Mouse (Mus musculus) liver, postnatal 0 days (tissue): ENCODE data around the gene Rfx4.

Experiments used
- CTCF ChIP-seq: sonication (generic); IDR thresholded peaks from 2 replicates; pipeline ENCODE4 v1.5.1; 2016; ENCODE audit warnings: antibody characterized with exemption, low read depth
- EP300 ChIP-seq: IDR thresholded peaks from 2 replicates; pipeline ENCODE4 v1.6.1; 2016; ENCODE audit warnings: antibody characterized with exemption, low read depth, mild to moderate bottlenecking

DNA sequence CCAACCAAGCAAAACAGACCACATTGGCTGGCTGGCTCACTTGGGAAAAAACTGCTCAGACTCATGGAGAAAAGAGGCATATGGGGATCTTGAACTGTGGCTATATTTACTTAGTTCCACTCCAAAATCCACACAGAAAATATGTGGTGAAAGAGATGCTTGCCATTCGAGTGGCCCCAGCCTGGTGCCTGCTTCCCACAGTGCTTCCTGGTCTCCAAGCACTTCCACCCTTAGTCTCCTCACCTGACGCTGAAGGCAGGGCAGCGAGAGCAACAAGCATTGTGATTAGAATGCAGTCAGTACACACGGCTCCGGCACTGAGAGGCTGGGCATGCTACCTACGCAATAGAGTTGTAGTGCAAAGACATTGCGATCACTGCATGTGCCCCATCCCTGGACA, 111.7 kb downstream of the Rfx4 start:
- TF ChIP-seq CTCF (no peak), EP300 (no peak)
